Mouse (Mus musculus) lung, postnatal 0 days (tissue): ENCODE measurements at regions not wholly inside any gene's neighbourhood (a gene's known extent, or its start where the extent isn't known, plus 50 kb on each side); places are given as distances from the start of the nearest gene placed in this dataset.
A peak's percentile ranks its signal among the peaks of the same experiment; 100 is the strongest.

ENCODE experiments used
- ATAC-seq: fragments of 200-750 bp; cut with Nextera tagmentation; 2 replicates; pipeline ENCODE4 v1.8.0; 2017; ENCODE audit warnings: moderate library complexity
- DNase-seq: peaks from one replicate; pipeline ENCODE4 v3.0.0-alpha.2; 2016; ENCODE audit warnings: low spot score
- H3K27ac ChIP-seq: fragments of 300-500 bp; sonication (generic); 2 replicates; pipeline ENCODE4 v1.5.1; 2014; ENCODE audit warnings: antibody characterized with exemption, mild to moderate bottlenecking, low read length, mixed read lengths
- H3K27me3 ChIP-seq: fragments of 300-500 bp; sonication (generic); replicated peaks from 2 replicates; pipeline ENCODE4 v1.6.1; 2014; ENCODE audit warnings: low read length, mixed read lengths; ENCODE audit not compliant: insufficient read depth
- H3K36me3 ChIP-seq: fragments of 300-500 bp; sonication (generic); 2 replicates; pipeline ENCODE4 v1.6.1; 2014; ENCODE audit warnings: low read length, mixed read lengths; ENCODE audit not compliant: insufficient read depth
- H3K4me1 ChIP-seq: fragments of 300-500 bp; sonication (generic); 2 replicates; pipeline ENCODE4 v1.6.1; 2014; ENCODE audit warnings: antibody characterized with exemption, low read depth, low read length, mixed read lengths; ENCODE audit not compliant: insufficient read depth
- H3K4me2 ChIP-seq: fragments of 300-500 bp; sonication (generic); replicated peaks from 2 replicates; pipeline ENCODE4 v1.6.1; 2014; ENCODE audit warnings: low read depth, mild to moderate bottlenecking, low read length, moderate library complexity, mixed read lengths
- H3K4me3 ChIP-seq: fragments of 300-500 bp; sonication (generic); 2 replicates; pipeline ENCODE4 v1.5.1; 2014; ENCODE audit warnings: low read depth, low read length
- H3K9ac ChIP-seq: fragments of 300-500 bp; sonication (generic); replicated peaks from 2 replicates; pipeline ENCODE4 v1.6.1; 2014; ENCODE audit warnings: low read depth, mild to moderate bottlenecking
- H3K9me3 ChIP-seq: fragments of 300-500 bp; sonication (generic); 2 replicates; pipeline ENCODE4 v1.6.1; 2016; ENCODE audit warnings: low read length, mixed read lengths
- CTCF ChIP-seq: IDR thresholded peaks from 2 replicates; pipeline ENCODE4 v1.5.1; 2016; ENCODE audit warnings: antibody characterized with exemption, mild to moderate bottlenecking
- EP300 ChIP-seq: IDR thresholded peaks from 2 replicates; pipeline ENCODE4 v1.6.1; 2016; ENCODE audit warnings: antibody characterized with exemption, mild to moderate bottlenecking, control low read depth
- WGBS: fragments of 180-500 bp; shearing (Covaris S2); extraction: QIAGEN DNeasy Blood & Tissue Kit; methylation state at CpG from one replicate; pipeline ENCODE4 v1.1.7; 2014; 5-methylcytosine and 5-hydroxymethylcytosine counted together

DNA sequence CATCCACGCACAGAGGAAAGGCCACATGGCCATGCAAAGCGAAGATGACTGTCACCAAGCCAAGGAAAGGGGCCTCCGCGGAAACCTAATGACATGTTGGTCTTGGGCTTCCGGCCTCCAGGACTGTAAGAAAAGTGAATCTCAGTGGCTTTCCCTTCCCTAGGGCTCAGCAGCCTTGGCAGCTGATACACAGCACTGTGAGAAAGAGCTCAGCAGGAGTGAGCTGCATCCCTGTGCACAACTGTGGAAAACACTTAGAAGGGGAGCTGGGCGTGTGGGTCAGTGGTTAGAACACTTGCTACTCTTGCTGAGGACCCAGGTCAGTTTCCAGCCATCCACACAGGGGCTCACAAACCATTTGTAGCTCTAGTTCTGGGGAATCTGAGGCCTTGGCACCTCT lies 155.1 kb downstream of the Gm45692 start:
- H3K4me3 ChIP-seq = no peak overlapping the region
- H3K36me3 ChIP-seq = no peaks in the 10 kb centered on the region
- no peaks in the 10 kb centered on the region for H3K27me3 ChIP-seq
- TF ChIP-seq CTCF (no peak), EP300 (no peak)
- H3K9me3 ChIP-seq = no peaks in the 10 kb centered on the region
- no peak overlapping the region for H3K27ac ChIP-seq
- no peaks in the 10 kb centered on the region for H3K4me1 ChIP-seq
- WGBS = 91% methylated on average over 6 of the region's 6 CpGs
- H3K4me2 ChIP-seq = no peak overlapping the region
- DNase-seq = no peak
- H3K9ac ChIP-seq = no peak overlapping the region
- no peak for ATAC-seq

GRCm38 (mm10) chr8:26282156-26282935 lies 163.0 kb downstream of the Gm45692 start:
- no peaks in the 10 kb centered on the region for H3K27me3 ChIP-seq
- no peaks in the 10 kb centered on the region for H3K36me3 ChIP-seq
- H3K9ac ChIP-seq = no peak overlapping the region
- ATAC-seq (peak; percentile 77), DNase-seq (peak; percentile 60)
- no peak overlapping the region for H3K4me2 ChIP-seq
- WGBS = 51% methylated on average over 11 of the region's 11 CpGs
- TF ChIP-seq EP300 = no peak
- H3K9me3 ChIP-seq = no peaks in the 10 kb centered on the region
- H3K4me3 ChIP-seq = no peak overlapping the region
- peaks cover 3% of the 10 kb centered on the region; the same call in 1 of the 2 replicates for H3K4me1 ChIP-seq
- H3K27ac ChIP-seq = no peak overlapping the region

- no peak for ATAC-seq
These were observed 164.6 kb downstream of the Gm45692 start for GRCm38 (mm10) chr8:26283957-26284356.

DNA sequence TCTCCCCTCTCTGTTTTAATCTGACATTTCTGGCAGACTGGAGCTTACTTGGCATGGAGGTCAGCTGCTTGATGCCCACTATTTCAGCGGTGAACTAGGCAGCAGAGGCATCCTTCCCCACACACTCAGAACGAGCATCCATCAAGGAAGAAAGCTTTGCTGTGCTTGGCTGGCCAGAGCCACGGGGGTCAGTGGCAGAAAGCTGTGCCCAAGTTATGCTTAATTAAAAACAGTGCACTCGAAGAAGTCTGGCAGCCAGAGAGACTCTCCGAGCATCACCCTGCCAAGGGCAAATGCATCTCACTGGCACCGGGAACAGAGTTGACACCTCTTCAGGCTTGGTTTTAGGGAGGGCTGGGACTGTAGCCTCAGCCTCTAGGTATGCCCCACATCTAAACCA lies 168.3 kb downstream of the Gm45692 start:
- Histone ChIP-seq H3K4me1 (no peaks in the 10 kb centered on the region), H3K4me3 (no peak overlapping the region), H3K27ac (no peak overlapping the region), H3K36me3 (no peaks in the 10 kb centered on the region), H3K9me3 (no peaks in the 10 kb centered on the region), H3K4me2 (no peak overlapping the region), H3K9ac (no peak overlapping the region), H3K27me3 (no peaks in the 10 kb centered on the region)
- DNase-seq (no peak), ATAC-seq (no peak)
- 54% methylated on average over 6 of the region's 6 CpGs for WGBS
- no peak for TF ChIP-seq EP300

More at GRCm38 (mm10) chr8:26283957-26284356, 164.6 kb downstream of the Gm45692 start:
- no peak for DNase-seq
- Histone ChIP-seq H3K4me2 (no peak overlapping the region), H3K4me1 (peaks cover 3% of the 10 kb centered on the region; the same call in 1 of the 2 replicates), H3K9ac (no peak overlapping the region), H3K36me3 (no peaks in the 10 kb centered on the region), H3K4me3 (no peak overlapping the region), H3K9me3 (no peaks in the 10 kb centered on the region), H3K27me3 (no peaks in the 10 kb centered on the region), H3K27ac (no peak overlapping the region)
- WGBS = 61% methylated on average over 2 of the region's 2 CpGs
- TF ChIP-seq EP300 = no peak
- TF ChIP-seq CTCF = no peak

GRCm38 (mm10) chr8:26288163-26288562 lies 168.8 kb downstream of the Gm45692 start:
- Histone ChIP-seq H3K4me2 (no peak overlapping the region), H3K27ac (no peak overlapping the region), H3K27me3 (no peaks in the 10 kb centered on the region), H3K9ac (no peak overlapping the region), H3K4me3 (no peak overlapping the region), H3K9me3 (no peaks in the 10 kb centered on the region), H3K36me3 (no peaks in the 10 kb centered on the region), H3K4me1 (no peaks in the 10 kb centered on the region)
- 75% methylated on average over 4 of the region's 4 CpGs for WGBS
- DNase-seq (no peak), ATAC-seq (no peak)
- TF ChIP-seq EP300 (no peak), CTCF (no peak)

GRCm38 (mm10) chr8:26298066-26298804 lies 178.9 kb downstream of the Gm45692 start:
- Histone ChIP-seq H3K4me1 (no peaks in the 10 kb centered on the region), H3K36me3 (no peaks in the 10 kb centered on the region), H3K27me3 (no peaks in the 10 kb centered on the region), H3K9ac (no peak overlapping the region), H3K27ac (no peak overlapping the region), H3K4me3 (no peak overlapping the region), H3K4me2 (no peak overlapping the region), H3K9me3 (no peaks in the 10 kb centered on the region)
- DNase-seq (no peak), ATAC-seq (no peak)
- 73% methylated on average over 10 of the region's 10 CpGs for WGBS
- TF ChIP-seq EP300 (no peak), CTCF (no peak)
